Mouse (Mus musculus): ENCODE results near the gene Plekhg1. TPM values are rescaled to one million over a fixed set of nuclear protein-coding genes. Genes with fewer than 3 reads are reported as not detected.
A peak's percentile ranks its signal among the peaks of the same experiment; 100 is the strongest.

Plekhg1 gene
- polyA plus RNA-seq, 1 experiment from 2014 or later: 4.8 TPM

DNA sequence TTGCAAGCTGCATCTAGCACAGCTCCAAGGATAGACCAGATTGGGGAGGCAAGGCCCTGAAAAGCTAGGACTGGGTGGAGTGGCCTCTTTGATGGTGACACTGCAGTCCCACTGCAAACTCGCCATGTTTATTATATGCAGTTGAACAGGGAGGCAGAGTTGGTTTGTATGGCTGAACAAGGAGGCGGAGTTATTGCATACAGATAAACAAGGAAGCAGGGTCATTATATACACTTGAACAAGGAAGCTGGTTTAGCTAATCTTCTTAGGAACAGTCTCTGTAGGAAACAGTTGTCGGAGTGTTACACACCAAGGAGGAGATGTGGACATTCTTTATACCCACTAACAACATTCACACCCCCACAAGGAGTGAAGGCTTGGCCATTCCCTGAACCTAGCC is 112.6 kb downstream of the Plekhg1 start:
- Histone ChIP-seq H3K4me1 (replicated peaks; ENCODE audit: control insufficient read depth, insufficient read depth) (no peaks in the 10 kb centered on the region), H3K36me3 (ENCODE audit: control insufficient read depth, insufficient read depth, low read length) (no peaks in the 10 kb centered on the region), H3K9ac (ENCODE audit: low read length) (no peak overlapping the region), H3K4me2 (replicated peaks; ENCODE audit: low read depth) (no peak overlapping the region), H3K27ac (replicated peaks) (no peak overlapping the region), H3K4me3 (ENCODE audit: low read depth, low read length) (no peak overlapping the region), H3K27me3 (ENCODE audit: control insufficient read depth, insufficient read depth, low read length) (no peaks in the 10 kb centered on the region), H3K9me3 (ENCODE audit: control insufficient read depth, low read length) (no peaks in the 10 kb centered on the region)
- DNase-seq (ENCODE audit: low spot score): no peak
- ATAC-seq (ENCODE audit: low FRiP score, low TSS enrichment): peak; percentile 89
- TF ChIP-seq CTCF (IDR thresholded peaks at IDR 0.05; ENCODE audit: low read depth): no peak
- no peak for TF ChIP-seq EP300 (optimal IDR thresholded peaks at IDR 0.05)
- 73% methylated on average over 3 of the region's 3 CpGs for WGBS

DNA sequence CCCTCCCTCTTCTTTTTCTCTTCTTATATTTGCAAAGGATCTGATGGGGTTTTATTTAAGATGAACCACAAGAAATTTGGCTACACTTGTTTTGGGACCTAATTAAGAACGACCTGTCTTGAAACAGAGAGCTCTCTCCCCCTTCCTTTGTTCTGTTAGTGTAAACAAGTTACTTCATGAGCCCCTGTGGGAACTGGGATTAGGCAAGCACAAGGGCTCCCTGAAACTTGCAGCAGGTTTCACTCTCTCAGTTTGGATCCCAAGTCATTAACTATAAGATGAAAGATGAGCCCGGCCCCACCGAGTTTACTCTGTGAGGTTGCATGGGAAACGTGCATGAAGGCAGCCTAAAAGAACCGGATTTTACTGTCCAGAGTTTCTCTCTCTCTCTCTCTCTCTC is 117.7 kb downstream of the Plekhg1 start:
- H3K27ac ChIP-seq (replicated peaks): no peak overlapping the region
- H3K36me3 ChIP-seq (ENCODE audit: control insufficient read depth, insufficient read depth, low read length): no peaks in the 10 kb centered on the region
- ATAC-seq (ENCODE audit: low FRiP score, low TSS enrichment) (no peak), DNase-seq (ENCODE audit: low spot score) (no peak)
- no peak overlapping the region for H3K4me2 ChIP-seq (replicated peaks; ENCODE audit: low read depth)
- no peaks in the 10 kb centered on the region for H3K27me3 ChIP-seq (ENCODE audit: control insufficient read depth, insufficient read depth, low read length)
- no peaks in the 10 kb centered on the region for H3K9me3 ChIP-seq (ENCODE audit: control insufficient read depth, low read length)
- 14% methylated on average over 5 of the region's 5 CpGs for WGBS
- no peak overlapping the region for H3K9ac ChIP-seq (ENCODE audit: low read length)
- H3K4me1 ChIP-seq (replicated peaks; ENCODE audit: control insufficient read depth, insufficient read depth): no peaks in the 10 kb centered on the region
- TF ChIP-seq EP300 (optimal IDR thresholded peaks at IDR 0.05) (no peak), CTCF (IDR thresholded peaks at IDR 0.05; ENCODE audit: low read depth) (no peak)
- no peak overlapping the region for H3K4me3 ChIP-seq (ENCODE audit: low read depth, low read length)

DNA sequence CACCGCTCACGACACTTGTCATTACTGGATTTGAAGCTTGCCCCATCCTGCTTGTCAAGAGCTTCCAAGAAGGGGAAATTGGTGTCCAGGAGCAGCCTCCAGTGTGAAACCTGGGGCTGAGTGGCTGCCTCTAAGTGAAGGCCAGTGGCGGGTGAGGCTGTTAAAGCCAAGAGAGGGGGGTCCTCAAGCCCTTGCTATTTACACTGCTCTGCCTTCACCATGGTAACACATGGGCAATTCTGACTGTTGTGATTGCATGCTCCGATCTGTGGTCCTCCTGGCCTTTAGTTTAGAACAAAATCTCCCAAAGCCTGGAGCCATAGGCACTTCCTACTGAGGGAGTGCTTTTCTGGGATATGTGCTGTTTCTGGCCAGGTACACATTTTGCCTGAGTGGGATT is 118.3 kb downstream of the Plekhg1 start:
- Histone ChIP-seq H3K9me3 (ENCODE audit: control insufficient read depth, low read length) (no peaks in the 10 kb centered on the region), H3K9ac (ENCODE audit: low read length) (no peak overlapping the region), H3K4me1 (replicated peaks; ENCODE audit: control insufficient read depth, insufficient read depth) (no peaks in the 10 kb centered on the region), H3K27me3 (ENCODE audit: control insufficient read depth, insufficient read depth, low read length) (no peaks in the 10 kb centered on the region), H3K36me3 (ENCODE audit: control insufficient read depth, insufficient read depth, low read length) (no peaks in the 10 kb centered on the region), H3K4me2 (replicated peaks; ENCODE audit: low read depth) (no peak overlapping the region), H3K27ac (replicated peaks) (no peak overlapping the region), H3K4me3 (ENCODE audit: low read depth, low read length) (no peak overlapping the region)
- WGBS: 40% methylated on average over 4 of the region's 4 CpGs
- ATAC-seq (ENCODE audit: low FRiP score, low TSS enrichment) (no peak), DNase-seq (ENCODE audit: low spot score) (no peak)
- TF ChIP-seq EP300 (optimal IDR thresholded peaks at IDR 0.05) (no peak), CTCF (IDR thresholded peaks at IDR 0.05; ENCODE audit: low read depth) (no peak)

DNA sequence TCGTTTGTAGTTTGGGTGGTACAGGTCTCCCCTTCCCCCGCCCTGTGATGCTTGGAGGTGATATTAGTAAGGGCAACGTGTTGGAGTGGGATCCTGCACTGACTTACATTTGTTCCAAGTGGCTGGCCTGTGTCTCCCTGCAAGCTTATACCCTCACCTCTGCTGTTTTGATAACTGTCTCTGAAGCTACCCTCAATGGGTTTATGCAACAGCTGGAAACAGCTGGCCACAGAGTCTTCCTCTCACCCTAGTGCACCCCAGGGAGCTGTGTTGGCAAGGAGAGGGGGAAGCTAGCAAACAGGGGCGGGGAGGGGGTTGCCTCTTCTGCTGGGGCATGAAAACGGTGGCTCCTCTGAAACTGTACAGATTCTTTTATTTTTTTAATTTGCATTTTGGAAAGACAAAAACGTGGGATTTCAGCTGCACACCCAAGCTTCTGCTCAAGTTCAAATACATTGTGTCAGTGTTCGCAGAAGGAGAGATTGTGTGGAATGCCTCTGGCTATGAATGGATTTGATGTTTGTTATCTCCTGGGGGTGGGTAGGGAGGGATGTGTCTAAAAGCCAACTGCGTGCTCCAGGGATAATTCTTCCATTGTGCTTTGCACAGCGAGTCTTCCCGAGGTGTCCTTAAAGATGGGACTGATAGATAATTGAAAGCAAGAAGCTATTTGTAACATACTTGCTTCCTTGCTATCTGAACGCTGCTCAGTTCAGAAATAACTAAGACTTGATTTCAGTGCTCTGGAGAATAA is 119.0 kb downstream of the Plekhg1 start:
- H3K4me3 ChIP-seq (ENCODE audit: low read depth, low read length): no peak overlapping the region
- no peak for ATAC-seq (ENCODE audit: low FRiP score, low TSS enrichment)
- H3K27me3 ChIP-seq (ENCODE audit: control insufficient read depth, insufficient read depth, low read length): no peaks in the 10 kb centered on the region
- TF ChIP-seq EP300 (optimal IDR thresholded peaks at IDR 0.05) (no peak), CTCF (IDR thresholded peaks at IDR 0.05; ENCODE audit: low read depth) (no peak)
- H3K27ac ChIP-seq (replicated peaks): no peak overlapping the region
- H3K4me1 ChIP-seq (replicated peaks; ENCODE audit: control insufficient read depth, insufficient read depth): no peaks in the 10 kb centered on the region
- DNase-seq (ENCODE audit: low spot score): no peak
- 40% methylated on average over 11 of the region's 11 CpGs for WGBS
- no peaks in the 10 kb centered on the region for H3K9me3 ChIP-seq (ENCODE audit: control insufficient read depth, low read length)
- H3K9ac ChIP-seq (ENCODE audit: low read length): no peak overlapping the region
- no peak overlapping the region for H3K4me2 ChIP-seq (replicated peaks; ENCODE audit: low read depth)
- no peaks in the 10 kb centered on the region for H3K36me3 ChIP-seq (ENCODE audit: control insufficient read depth, insufficient read depth, low read length)

DNA sequence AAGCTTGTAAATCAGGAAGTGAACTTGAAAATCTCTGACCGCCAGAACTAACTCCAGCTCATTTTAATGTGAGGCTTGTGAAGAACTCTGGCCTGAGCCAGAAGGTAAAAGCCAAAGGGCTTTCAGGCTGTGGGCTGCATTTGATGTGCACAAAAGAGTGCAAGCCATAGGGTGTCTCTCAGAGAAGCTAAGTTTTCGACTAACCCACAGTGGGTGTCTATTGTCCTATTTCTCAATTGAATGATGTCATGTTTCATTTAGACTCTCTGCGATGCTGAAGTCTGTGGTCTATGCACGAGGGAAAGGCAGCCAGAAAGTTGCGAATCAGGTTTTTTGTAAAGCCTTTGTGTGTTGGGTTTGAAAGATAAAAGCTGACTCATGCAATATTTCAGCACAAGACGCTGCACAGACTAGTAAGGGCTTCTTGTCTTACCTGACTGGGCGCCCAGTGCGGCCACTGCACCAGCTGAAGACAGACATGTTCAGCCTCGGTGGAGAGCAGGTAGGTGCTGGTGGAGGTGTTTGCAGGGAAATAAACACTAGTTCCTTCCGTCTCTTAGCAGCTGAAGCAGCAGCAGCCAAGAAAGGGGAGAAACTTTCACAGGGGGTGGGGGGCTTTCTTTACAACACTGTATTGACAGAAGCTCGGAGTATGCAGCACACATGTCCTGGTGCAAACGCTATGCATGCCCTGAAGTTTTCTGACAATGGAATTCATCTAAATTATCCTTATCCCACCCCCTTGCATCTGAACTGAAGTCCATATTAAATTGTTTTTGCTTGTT is 123.4 kb downstream of the Plekhg1 start:
- peak overlapping the region; percentile 69 for H3K27ac ChIP-seq (replicated peaks)
- peak; percentile 80 for ATAC-seq (ENCODE audit: low FRiP score, low TSS enrichment)
- 21% methylated on average over 12 of the region's 12 CpGs for WGBS
- no peaks in the 10 kb centered on the region for H3K9me3 ChIP-seq (ENCODE audit: control insufficient read depth, low read length)
- H3K9ac ChIP-seq (ENCODE audit: low read length): 0 out of 2 replicates have a peak overlapping the region, but pooled peaks have one; percentile 35
- H3K4me1 ChIP-seq (replicated peaks; ENCODE audit: control insufficient read depth, insufficient read depth): 0 out of 2 replicates have a peak, but pooled peaks cover 3% of the 10 kb centered on the region
- H3K36me3 ChIP-seq (ENCODE audit: control insufficient read depth, insufficient read depth, low read length): no peaks in the 10 kb centered on the region
- peak overlapping the region; percentile 21; the same call in 1 of the 2 replicates for H3K4me3 ChIP-seq (ENCODE audit: low read depth, low read length)
- H3K27me3 ChIP-seq (ENCODE audit: control insufficient read depth, insufficient read depth, low read length): no peaks in the 10 kb centered on the region
- no peak for TF ChIP-seq EP300 (optimal IDR thresholded peaks at IDR 0.05)
- no peak for TF ChIP-seq CTCF (IDR thresholded peaks at IDR 0.05; ENCODE audit: low read depth)
- peak overlapping the region; percentile 46 for H3K4me2 ChIP-seq (replicated peaks; ENCODE audit: low read depth)
- DNase-seq (ENCODE audit: low spot score): peak; percentile 36

DNA sequence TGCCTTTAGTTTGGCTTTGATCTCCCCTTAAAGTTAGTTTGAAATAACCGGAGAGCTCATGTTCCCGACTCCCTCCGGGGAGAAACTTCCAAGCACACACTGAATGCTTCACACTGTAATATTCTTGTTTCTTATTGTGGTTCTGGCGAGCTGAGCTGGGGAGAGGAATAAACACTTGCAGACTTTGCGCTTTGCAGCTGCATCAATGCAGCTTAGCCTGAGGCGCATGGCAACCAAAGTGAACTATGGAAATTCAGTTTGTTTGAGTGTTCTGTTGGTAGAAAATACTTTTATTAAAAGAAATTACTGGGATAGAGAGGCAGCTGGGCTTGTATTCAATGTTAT is 124.0 kb downstream of the Plekhg1 start:
- Histone ChIP-seq H3K36me3 (ENCODE audit: control insufficient read depth, insufficient read depth, low read length) (no peaks in the 10 kb centered on the region), H3K9ac (ENCODE audit: low read length) (no peak overlapping the region), H3K27me3 (ENCODE audit: control insufficient read depth, insufficient read depth, low read length) (no peaks in the 10 kb centered on the region), H3K4me1 (replicated peaks; ENCODE audit: control insufficient read depth, insufficient read depth) (0 out of 2 replicates have a peak, but pooled peaks cover 3% of the 10 kb centered on the region), H3K4me2 (replicated peaks; ENCODE audit: low read depth) (peak overlapping the region; percentile 46), H3K27ac (replicated peaks) (peak overlapping the region; percentile 69; the same call in 1 of the 2 replicates), H3K4me3 (ENCODE audit: low read depth, low read length) (0 out of 2 replicates have a peak overlapping the region, but pooled peaks have one; percentile 21), H3K9me3 (ENCODE audit: control insufficient read depth, low read length) (no peaks in the 10 kb centered on the region)
- no peak for TF ChIP-seq CTCF (IDR thresholded peaks at IDR 0.05; ENCODE audit: low read depth)
- TF ChIP-seq EP300 (optimal IDR thresholded peaks at IDR 0.05): no peak
- ATAC-seq (ENCODE audit: low FRiP score, low TSS enrichment): no peak
- no peak for DNase-seq (ENCODE audit: low spot score)
- 17% methylated on average over 6 of the region's 6 CpGs for WGBS
